Mouse (Mus musculus): ENCODE data around the gene AC124108.1.

AC124108.1 gene

GRCm38 (mm10) chr1:132165859-132166258 is 25.4 kb upstream of the AC124108.1 start:
- DNase-seq = peak; percentile 31 to 51

GRCm38 (mm10) chr1:132168115-132168767 is 23.0 kb upstream of the AC124108.1 start:
- peak; percentile 52 to 70 for DNase-seq

- peak in 1 of 2 experiments; percentile 4 for DNase-seq
These were observed 20.6 kb upstream of the AC124108.1 start for GRCm38 (mm10) chr1:132170698-132171097.

GRCm38 (mm10) chr1:132171619-132172018 is 19.6 kb upstream of the AC124108.1 start:
- DNase-seq = no peak

- DNase-seq = peak in 1 of 2 experiments; percentile 2
These were observed 5.0 kb upstream of the AC124108.1 start for GRCm38 (mm10) chr1:132186303-132186702.

- no peak for DNase-seq
These were observed 2.7 kb upstream of the AC124108.1 start for GRCm38 (mm10) chr1:132188442-132189066.

- DNase-seq = no peak
These were observed 2.0 kb upstream of the AC124108.1 start for GRCm38 (mm10) chr1:132189231-132189630.

- peak; percentile 68 to 75 for DNase-seq
These were observed 1.2 kb upstream of the AC124108.1 start for GRCm38 (mm10) chr1:132190040-132190513.

- peak; percentile 63 to 68 for DNase-seq
These were observed 600 bp upstream of the AC124108.1 start for GRCm38 (mm10) chr1:132190621-132191092.

GRCm38 (mm10) chr1:132191786-132192680 is 776 bp downstream of the AC124108.1 start:
- peak; percentile 53 to 55 for DNase-seq

GRCm38 (mm10) chr1:132193806-132194205 is 2.5 kb downstream of the AC124108.1 start:
- DNase-seq = no peak

- DNase-seq = no peak
These were observed 3.4 kb downstream of the AC124108.1 start for GRCm38 (mm10) chr1:132194624-132195023.

- DNase-seq = no peak
These were observed 3.8 kb downstream of the AC124108.1 start for GRCm38 (mm10) chr1:132195100-132195499.

- peak in 1 of 2 experiments; percentile 11 for DNase-seq
These were observed 4.4 kb downstream of the AC124108.1 start for GRCm38 (mm10) chr1:132195681-132196080.

- DNase-seq = no peak
These were observed 5.1 kb downstream of the AC124108.1 start for GRCm38 (mm10) chr1:132196337-132196736.

GRCm38 (mm10) chr1:132197666-132198065 is 6.4 kb downstream of the AC124108.1 start:
- no peak for DNase-seq

- DNase-seq = no peak
These were observed 7.3 kb downstream of the AC124108.1 start for GRCm38 (mm10) chr1:132198401-132199071.

GRCm38 (mm10) chr1:132199244-132199643 is 8.0 kb downstream of the AC124108.1 start:
- peak; percentile 26 to 27 for DNase-seq

GRCm38 (mm10) chr1:132199934-132200333 is 8.7 kb downstream of the AC124108.1 start:
- peak; percentile 72 to 80 for DNase-seq

- peak; percentile 88 to 92 for DNase-seq
These were observed 9.6 kb downstream of the AC124108.1 start for GRCm38 (mm10) chr1:132200562-132201510.

- peak in 1 of 2 experiments; percentile 39 for DNase-seq
These were observed 10.2 kb downstream of the AC124108.1 start for GRCm38 (mm10) chr1:132201511-132201860.

Measured in cerebellum, postnatal 25 days (tissue).